Mouse (Mus musculus) liver, embryonic 11.5 days (tissue): ENCODE measurements around the gene Epb41l2. TPM values are rescaled to one million over a fixed set of nuclear protein-coding genes. Genes with fewer than 3 reads are reported as not detected.

Experiments
- ATAC-seq: fragments of 200-750 bp; cut with Nextera tagmentation; replicated peaks from 2 replicates; pipeline ENCODE4 v1.8.0; 2017; ENCODE audit warnings: moderate number of reproducible peaks, mild to moderate bottlenecking, moderate TSS enrichment, moderate library complexity; ENCODE audit not compliant: low FRiP score
- DNase-seq: peaks from one replicate; pipeline ENCODE4 v3.0.0-alpha.2; 2017; ENCODE audit warnings: low spot score
- H3K27ac ChIP-seq: fragments of 300-500 bp; sonication (generic); 2 replicates; pipeline ENCODE4 v1.5.1; 2014; ENCODE audit warnings: mild to moderate bottlenecking, low read depth, low read length, control low read depth
- H3K27me3 ChIP-seq: fragments of 300-500 bp; sonication (generic); replicated peaks from 2 replicates; pipeline ENCODE4 v1.6.1; 2014; ENCODE audit warnings: low read length, mixed read lengths; ENCODE audit not compliant: control insufficient read depth, insufficient read depth
- H3K36me3 ChIP-seq: fragments of 300-500 bp; sonication (generic); 2 replicates; pipeline ENCODE4 v1.6.1; 2014; ENCODE audit warnings: mild to moderate bottlenecking, low read length, moderate library complexity, mixed read lengths; ENCODE audit not compliant: control insufficient read depth, insufficient read depth
- H3K4me1 ChIP-seq: fragments of 300-500 bp; sonication (generic); replicated peaks from 2 replicates; pipeline ENCODE4 v1.6.1; 2014; ENCODE audit warnings: low read length, mixed read lengths; ENCODE audit not compliant: control insufficient read depth, insufficient read depth
- H3K4me2 ChIP-seq: fragments of 300-500 bp; sonication (generic); 2 replicates; pipeline ENCODE4 v1.6.1; 2014; ENCODE audit warnings: mild to moderate bottlenecking, control low read depth, moderate library complexity
- H3K4me3 ChIP-seq: fragments of 300-500 bp; sonication (generic); 2 replicates; pipeline ENCODE4 v1.5.1; 2014; ENCODE audit warnings: low read depth, low read length, control low read depth
- H3K9ac ChIP-seq: fragments of 300-500 bp; sonication (generic); 2 replicates; pipeline ENCODE4 v1.6.1; 2014; ENCODE audit warnings: low read depth, low read length, control low read depth
- H3K9me3 ChIP-seq: fragments of 300-500 bp; sonication (generic); 2 replicates; pipeline ENCODE4 v1.6.1; 2016; ENCODE audit warnings: low read length, inconsistent platforms, mixed read lengths; ENCODE audit not compliant: control insufficient read depth
- WGBS: fragments of 180-500 bp; shearing (Covaris S2); extraction: QIAGEN DNeasy Blood & Tissue Kit; methylation state at CpG from one replicate; pipeline ENCODE4 v1.1.7; 2014; 5-methylcytosine and 5-hydroxymethylcytosine counted together
- polyA plus RNA-seq: library from polyadenylated mRNA; unstranded; fragments of >200 nt; fragmentation: Nextera tagmentation; extraction: Ambion mirVana; gene quantifications from 2 replicates; pipeline ENCODE4 v1.2.1, GENCODE M21; 2014

The Epb41l2 gene
- polyA plus RNA-seq, 1 experiment from 2014 or later, result 31.1 TPM

DNA sequence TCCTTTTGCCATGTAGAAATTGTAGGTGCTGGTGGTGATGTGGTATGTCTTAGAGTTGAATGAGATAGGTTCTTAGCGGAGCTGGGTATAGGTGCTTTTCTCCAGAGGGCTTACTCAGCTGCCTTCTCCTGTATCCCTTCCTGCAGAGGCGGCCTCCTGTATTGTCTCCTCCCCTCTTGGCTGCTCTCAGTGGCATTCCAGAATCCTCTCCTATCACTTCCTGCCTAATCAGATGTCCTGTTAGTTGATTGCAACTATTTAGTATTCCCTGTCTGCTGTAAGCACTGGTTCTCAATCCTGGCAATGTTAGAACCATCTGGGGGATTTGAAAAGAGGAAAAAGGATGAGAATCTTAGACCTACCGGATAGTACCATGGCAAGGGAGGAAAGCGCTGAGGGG, 27.3 kb downstream of the Epb41l2 start:
- Histone ChIP-seq H3K27me3 (no peaks in the 10 kb centered on the region), H3K4me1 (peaks cover 10% of the 10 kb centered on the region), H3K4me3 (no peak overlapping the region), H3K9ac (no peak overlapping the region), H3K36me3 (no peaks in the 10 kb centered on the region), H3K27ac (no peak overlapping the region), H3K4me2 (no peak overlapping the region), H3K9me3 (no peaks in the 10 kb centered on the region)
- DNase-seq (no peak), ATAC-seq (no peak)
- 73% methylated on average over 4 of the region's 4 CpGs for WGBS

DNA sequence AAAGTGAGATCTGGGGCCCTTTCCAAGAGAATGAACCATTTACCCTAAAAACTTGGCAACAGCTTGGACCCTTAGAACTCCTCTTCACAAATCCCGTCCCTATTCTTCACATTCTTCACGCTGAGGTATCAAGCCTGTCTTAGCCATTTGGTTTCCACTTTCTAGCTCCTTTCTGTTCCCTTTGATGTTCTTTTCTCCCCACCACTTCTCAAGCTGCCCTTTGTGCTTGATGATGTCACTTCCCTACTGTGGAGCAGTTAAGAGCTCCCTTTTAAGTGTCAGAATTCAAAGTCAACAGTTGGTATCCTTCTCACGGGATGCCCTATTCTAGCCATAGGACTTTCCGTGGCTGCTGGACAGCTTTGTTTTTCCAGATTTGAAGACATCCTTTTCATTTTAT, 27.7 kb downstream of the Epb41l2 start:
- Histone ChIP-seq H3K27me3 (no peaks in the 10 kb centered on the region), H3K9ac (no peak overlapping the region), H3K4me2 (no peak overlapping the region), H3K4me1 (peaks cover 7% of the 10 kb centered on the region), H3K4me3 (no peak overlapping the region), H3K27ac (no peak overlapping the region), H3K9me3 (no peaks in the 10 kb centered on the region), H3K36me3 (no peaks in the 10 kb centered on the region)
- DNase-seq (no peak), ATAC-seq (no peak)
- 50% methylated on average over 4 of the region's 4 CpGs for WGBS

DNA sequence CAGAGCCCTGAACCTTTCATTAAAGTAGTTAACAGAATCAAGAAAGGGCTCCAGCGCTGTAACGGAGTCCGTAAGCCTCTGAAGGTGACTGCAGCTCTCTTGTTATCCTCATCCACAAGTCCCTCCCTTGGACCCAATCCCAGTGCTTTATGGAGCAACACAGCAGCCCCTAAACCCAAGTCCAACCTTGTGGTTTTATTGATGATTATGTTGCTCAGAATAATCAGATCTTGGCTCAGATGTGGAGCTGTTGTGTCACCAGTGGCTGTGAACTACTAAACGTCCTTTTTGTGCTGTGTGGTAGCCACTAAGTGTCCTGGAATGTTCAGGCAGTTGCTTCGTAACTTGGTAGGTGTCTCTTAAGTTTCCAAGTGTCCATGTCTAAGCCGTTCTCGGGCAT, 33.2 kb downstream of the Epb41l2 start:
- peaks cover 11% of the 10 kb centered on the region; the same call in 1 of the 2 replicates for H3K4me1 ChIP-seq
- 89% methylated on average over 7 of the region's 7 CpGs for WGBS
- no peak overlapping the region for H3K4me2 ChIP-seq
- H3K9ac ChIP-seq, result no peak overlapping the region
- H3K27me3 ChIP-seq, result no peaks in the 10 kb centered on the region
- H3K27ac ChIP-seq, result no peak overlapping the region
- no peaks in the 10 kb centered on the region for H3K9me3 ChIP-seq
- H3K4me3 ChIP-seq, result no peak overlapping the region
- DNase-seq (no peak), ATAC-seq (no peak)
- H3K36me3 ChIP-seq, result no peaks in the 10 kb centered on the region

DNA sequence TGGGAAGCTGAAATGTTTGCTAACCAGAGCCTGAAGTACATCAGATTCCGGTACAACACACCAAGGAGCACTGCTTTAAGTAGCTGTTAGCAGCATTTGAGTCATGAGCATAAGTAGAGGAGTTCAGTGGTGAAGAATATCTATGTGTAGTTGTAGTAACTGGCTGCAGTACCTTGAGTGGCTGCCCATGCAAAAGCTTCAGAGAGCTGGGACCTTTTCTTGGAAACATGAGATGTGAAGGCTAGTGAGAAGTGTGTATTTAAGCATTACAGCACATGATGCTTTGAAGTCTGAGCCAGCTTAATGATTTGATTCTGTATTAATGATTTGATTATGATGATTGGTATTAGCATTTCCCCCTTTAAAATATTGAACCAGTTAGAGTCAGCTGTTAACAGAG, 34.1 kb downstream of the Epb41l2 start:
- no peak for DNase-seq
- H3K36me3 ChIP-seq, result no peaks in the 10 kb centered on the region
- no peak overlapping the region for H3K4me2 ChIP-seq
- 86% methylated on average over 1 of the region's 1 CpGs for WGBS
- H3K9ac ChIP-seq, result no peak overlapping the region
- H3K4me3 ChIP-seq, result no peak overlapping the region
- H3K4me1 ChIP-seq, result peaks cover 11% of the 10 kb centered on the region; the same call in 1 of the 2 replicates
- no peak for ATAC-seq
- H3K27ac ChIP-seq, result no peak overlapping the region
- H3K9me3 ChIP-seq, result no peaks in the 10 kb centered on the region
- H3K27me3 ChIP-seq, result no peaks in the 10 kb centered on the region

DNA sequence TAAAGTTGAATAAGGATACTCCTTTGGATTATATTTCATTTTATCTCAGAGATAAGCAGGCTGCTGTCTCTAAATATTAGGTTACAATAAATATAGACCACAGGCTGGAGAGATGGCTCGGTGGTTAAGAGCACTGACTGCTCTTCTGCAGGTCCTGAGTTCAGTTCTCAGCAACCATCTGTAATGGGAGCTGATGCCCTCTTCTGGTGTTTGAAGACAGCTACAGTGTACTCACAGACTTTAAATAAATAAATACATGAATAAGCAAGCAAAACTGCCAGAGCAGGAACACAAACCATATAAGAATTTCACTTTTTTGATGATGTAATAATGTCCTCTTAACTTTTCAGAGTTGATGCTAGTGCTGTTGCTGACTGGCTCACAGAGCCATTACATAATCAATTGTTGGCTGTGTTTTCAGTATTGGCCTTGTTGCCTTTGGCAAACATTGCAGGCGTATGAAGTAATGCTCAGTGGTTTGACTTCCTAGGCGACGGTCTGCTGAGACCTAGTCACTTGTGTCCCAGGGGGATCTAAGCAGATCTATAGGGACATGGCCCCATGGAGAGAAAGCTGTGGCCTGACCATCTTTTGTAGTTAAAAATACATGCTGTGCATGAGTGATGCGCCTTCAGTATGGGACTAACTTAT, 35.8 kb downstream of the Epb41l2 start:
- no peak for DNase-seq
- no peak for ATAC-seq
- Histone ChIP-seq H3K4me3 (no peak overlapping the region), H3K9ac (no peak overlapping the region), H3K36me3 (no peaks in the 10 kb centered on the region), H3K27me3 (no peaks in the 10 kb centered on the region), H3K9me3 (no peaks in the 10 kb centered on the region), H3K4me2 (no peak overlapping the region), H3K4me1 (peaks cover 11% of the 10 kb centered on the region; the same call in 1 of the 2 replicates), H3K27ac (no peak overlapping the region)
- WGBS, result 78% methylated on average over 5 of the region's 5 CpGs

DNA sequence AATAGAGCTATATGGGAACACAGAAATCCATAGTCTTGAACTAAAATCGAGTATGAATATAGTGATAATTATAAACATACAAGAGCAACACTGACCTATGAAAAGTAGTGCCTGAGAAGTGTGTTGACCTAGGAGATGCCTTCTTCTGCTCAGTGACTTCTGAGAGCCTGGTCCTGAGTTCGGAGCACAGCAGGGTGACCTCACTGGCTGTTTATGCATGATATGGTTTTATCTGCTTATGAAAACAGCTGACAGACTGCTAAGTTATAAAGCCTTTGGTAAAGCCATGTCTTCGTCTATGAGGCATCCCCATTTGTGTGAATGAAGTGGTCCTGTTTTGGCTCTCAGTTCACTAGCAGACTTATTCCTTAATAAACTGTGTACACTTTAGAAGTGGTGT, 37.3 kb downstream of the Epb41l2 start:
- DNase-seq, result no peak
- 56% methylated on average over 3 of the region's 3 CpGs for WGBS
- H3K4me3 ChIP-seq, result no peak overlapping the region
- no peak overlapping the region for H3K27ac ChIP-seq
- H3K4me1 ChIP-seq, result peaks cover 18% of the 10 kb centered on the region; the same call in 1 of the 2 replicates
- H3K4me2 ChIP-seq, result no peak overlapping the region
- no peak overlapping the region for H3K9ac ChIP-seq
- peak; percentile 71 for ATAC-seq
- no peaks in the 10 kb centered on the region for H3K9me3 ChIP-seq
- no peaks in the 10 kb centered on the region for H3K27me3 ChIP-seq
- no peaks in the 10 kb centered on the region for H3K36me3 ChIP-seq

DNA sequence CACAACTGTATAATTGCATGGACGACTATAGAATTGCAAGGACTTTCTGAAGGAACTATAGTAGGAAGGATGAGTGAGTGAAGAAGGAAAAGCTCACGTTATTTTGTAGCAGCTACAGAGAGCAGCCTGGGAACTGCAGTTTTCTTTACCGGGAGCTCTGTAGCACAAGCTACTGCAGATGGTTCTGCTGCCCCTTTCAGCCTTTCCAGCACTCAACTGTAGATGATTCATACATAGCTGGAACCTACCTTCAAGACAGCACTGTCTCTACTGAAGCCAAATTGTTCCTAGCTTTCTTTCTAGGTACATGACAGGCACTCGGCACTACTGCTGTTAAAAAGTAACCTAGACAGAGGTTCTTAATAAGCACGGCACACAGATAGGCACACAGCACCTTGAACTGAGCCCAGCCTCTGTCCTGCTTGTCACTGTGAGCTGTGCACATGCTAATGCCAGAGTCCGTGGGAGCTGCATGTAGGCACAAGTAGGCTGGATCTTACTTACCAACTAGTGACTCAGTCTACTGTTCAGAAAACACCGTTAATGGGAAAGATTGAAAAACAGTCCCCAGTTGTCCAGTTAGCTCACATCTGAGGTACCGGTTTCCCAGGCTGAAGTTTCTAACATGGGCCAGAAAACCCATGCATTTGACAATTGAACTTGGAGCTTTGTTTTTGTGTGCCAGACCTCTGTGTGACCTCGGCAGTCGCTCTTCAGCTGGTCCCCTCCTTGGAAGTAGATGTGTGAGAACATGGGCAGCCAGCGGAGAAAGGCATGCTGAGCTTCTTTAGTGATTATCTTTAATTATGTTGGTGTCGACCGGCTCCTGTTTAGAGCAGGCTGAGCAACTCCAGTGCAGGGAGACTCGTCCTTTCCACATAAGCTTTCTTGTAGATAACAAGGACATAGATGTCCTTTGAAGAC, 38.4 kb downstream of the Epb41l2 start:
- H3K4me2 ChIP-seq, result no peak overlapping the region
- no peak for ATAC-seq

DNA sequence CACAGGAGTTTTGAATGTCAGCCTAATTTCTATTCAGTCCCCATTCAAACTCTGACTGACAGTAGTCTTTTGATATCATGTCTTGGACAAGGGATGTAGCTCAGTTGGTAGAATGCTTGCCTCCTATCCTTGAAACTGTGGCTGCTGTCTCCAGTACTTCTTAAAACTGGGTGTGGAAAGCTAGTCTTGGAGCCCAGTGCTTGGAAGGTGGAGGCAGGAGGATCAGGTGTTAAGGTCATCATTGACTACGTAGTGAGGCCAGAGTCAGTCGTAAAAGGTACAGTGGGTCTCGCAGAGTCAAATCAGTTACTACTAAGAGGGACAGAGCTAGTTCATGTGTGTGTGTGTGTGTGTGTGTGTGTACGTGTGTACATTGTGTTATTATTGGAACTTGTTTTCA, 39.4 kb downstream of the Epb41l2 start:
- no peak overlapping the region for H3K4me3 ChIP-seq
- no peak overlapping the region for H3K4me2 ChIP-seq
- 82% methylated on average over 4 of the region's 4 CpGs for WGBS
- no peaks in the 10 kb centered on the region for H3K36me3 ChIP-seq
- no peak overlapping the region for H3K27ac ChIP-seq
- DNase-seq (no peak), ATAC-seq (no peak)
- H3K4me1 ChIP-seq, result peaks cover 21% of the 10 kb centered on the region; the same call in 1 of the 2 replicates
- H3K9ac ChIP-seq, result no peak overlapping the region
- H3K9me3 ChIP-seq, result no peaks in the 10 kb centered on the region
- no peaks in the 10 kb centered on the region for H3K27me3 ChIP-seq

More for the DNA sequence above, 38.4 kb downstream of the Epb41l2 start:
- no peak overlapping the region for H3K27ac ChIP-seq
- DNase-seq, result no peak
- no peaks in the 10 kb centered on the region for H3K36me3 ChIP-seq
- no peak overlapping the region for H3K9ac ChIP-seq
- no peaks in the 10 kb centered on the region for H3K9me3 ChIP-seq
- peaks cover 18% of the 10 kb centered on the region; the same call in 1 of the 2 replicates for H3K4me1 ChIP-seq
- no peak overlapping the region for H3K4me3 ChIP-seq
- WGBS, result 65% methylated on average over 14 of the region's 14 CpGs
- H3K27me3 ChIP-seq, result no peaks in the 10 kb centered on the region
